Mouse (Mus musculus): Measurements from ENCODE around the gene Sema4d.
"Not testable (repeated sequence)": the region's sequence is repeated elsewhere in the genome, so short reads cannot be mapped to it uniquely, and the experiment has no call there.

Gene Sema4d

GRCm38 (mm10) chr13:51679332-51679731 is 114.2 kb downstream of the Sema4d start:
- DNase-seq (ENCODE audit: low spot score) = no peak

- DNase-seq (ENCODE audit: low spot score) = no peak
Measured at GRCm38 (mm10) chr13:51678687-51679086, 114.9 kb downstream of the Sema4d start.

- DNase-seq (ENCODE audit: low spot score) = no peak
Measured at GRCm38 (mm10) chr13:51677630-51678185, 115.8 kb downstream of the Sema4d start.

GRCm38 (mm10) chr13:51677041-51677440 is 116.5 kb downstream of the Sema4d start:
- no peak for DNase-seq (ENCODE audit: low spot score)

GRCm38 (mm10) chr13:51676641-51677040 is 116.9 kb downstream of the Sema4d start:
- no peak for DNase-seq (ENCODE audit: low spot score)

GRCm38 (mm10) chr13:51668195-51668594 is 125.4 kb downstream of the Sema4d start:
- not testable (repeated sequence) for DNase-seq (ENCODE audit: low spot score)

GRCm38 (mm10) chr13:51663561-51663960 is 130.0 kb downstream of the Sema4d start:
- no peak for DNase-seq (ENCODE audit: low spot score)

GRCm38 (mm10) chr13:51659573-51659972 is 134.0 kb downstream of the Sema4d start:
- no peak for DNase-seq (ENCODE audit: low spot score)

GRCm38 (mm10) chr13:51658094-51658493 is 135.5 kb downstream of the Sema4d start:
- no peak for DNase-seq (ENCODE audit: low spot score)

- no peak for DNase-seq (ENCODE audit: low spot score)
Measured at GRCm38 (mm10) chr13:51656516-51657235, 136.9 kb downstream of the Sema4d start.

GRCm38 (mm10) chr13:51653961-51654360 is 139.6 kb downstream of the Sema4d start:
- no peak for DNase-seq (ENCODE audit: low spot score)

GRCm38 (mm10) chr13:51653159-51653558 is 140.4 kb downstream of the Sema4d start:
- no peak for DNase-seq (ENCODE audit: low spot score)

GRCm38 (mm10) chr13:51651408-51652064 is 142.0 kb downstream of the Sema4d start, which contains the start of gene Secisbp2:
Secisbp2 (plus strand) TSS chr13:51651697.
- peak; percentile 94 for DNase-seq (ENCODE audit: low spot score)

GRCm38 (mm10) chr13:51649740-51650139 is 143.8 kb downstream of the Sema4d start:
- no peak for DNase-seq (ENCODE audit: low spot score)

- no peak for DNase-seq (ENCODE audit: low spot score)
Measured at GRCm38 (mm10) chr13:51648237-51648636, 145.3 kb downstream of the Sema4d start.

GRCm38 (mm10) chr13:51647770-51648169 is 145.8 kb downstream of the Sema4d start:
- DNase-seq (ENCODE audit: low spot score) = no peak

- no peak for DNase-seq (ENCODE audit: low spot score)
Measured at GRCm38 (mm10) chr13:51646362-51647027, 147.1 kb downstream of the Sema4d start.

GRCm38 (mm10) chr13:51645872-51646271 is 147.7 kb downstream of the Sema4d start:
- DNase-seq (ENCODE audit: low spot score) = no peak

- DNase-seq (ENCODE audit: low spot score) = peak; percentile 99
Measured at GRCm38 (mm10) chr13:51644829-51645789, 148.4 kb downstream of the Sema4d start, which contains the start of gene Cks2. Cks2 (plus strand) TSS chr13:51645232.

GRCm38 (mm10) chr13:51643924-51644828 is 149.4 kb downstream of the Sema4d start:
- no peak for DNase-seq (ENCODE audit: low spot score)
